Mouse (Mus musculus) hindlimb bud, embryonic 11.5 days (tissue): Measurements from ENCODE around the gene Stx2.

Source experiments
- DNase-seq: peaks from one replicate; pipeline ENCODE4 v3.0.0-alpha.2; 2012; ENCODE audit warnings: low read depth, low spot score; ENCODE audit errors: extremely low spot score

Stx2 gene

DNA sequence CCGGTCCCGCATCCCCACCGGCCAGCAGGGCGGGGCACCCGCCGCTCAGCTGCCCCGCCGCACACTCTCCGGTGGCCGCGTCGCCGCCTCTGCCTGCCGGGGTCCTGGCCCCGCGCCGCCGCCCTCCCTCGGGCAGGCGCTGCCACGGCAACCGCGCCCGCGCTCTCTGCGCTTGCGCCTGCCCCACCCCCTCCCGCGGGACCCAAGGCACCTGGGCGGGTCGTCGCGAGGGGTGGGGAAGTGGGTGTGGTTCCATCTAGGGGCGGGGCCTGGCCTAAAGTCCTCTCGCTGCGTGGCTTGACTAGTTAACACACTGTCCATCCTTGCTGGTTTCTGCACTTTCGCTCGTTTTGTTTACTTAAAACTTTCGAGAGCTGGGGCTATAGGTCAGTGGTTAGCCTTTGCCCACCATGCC is at the start of gene Stx2:
Gene Stx2 (minus strand): TSS at position 163 of the 415 bp plus-strand sequence.
- no peak for DNase-seq

DNA sequence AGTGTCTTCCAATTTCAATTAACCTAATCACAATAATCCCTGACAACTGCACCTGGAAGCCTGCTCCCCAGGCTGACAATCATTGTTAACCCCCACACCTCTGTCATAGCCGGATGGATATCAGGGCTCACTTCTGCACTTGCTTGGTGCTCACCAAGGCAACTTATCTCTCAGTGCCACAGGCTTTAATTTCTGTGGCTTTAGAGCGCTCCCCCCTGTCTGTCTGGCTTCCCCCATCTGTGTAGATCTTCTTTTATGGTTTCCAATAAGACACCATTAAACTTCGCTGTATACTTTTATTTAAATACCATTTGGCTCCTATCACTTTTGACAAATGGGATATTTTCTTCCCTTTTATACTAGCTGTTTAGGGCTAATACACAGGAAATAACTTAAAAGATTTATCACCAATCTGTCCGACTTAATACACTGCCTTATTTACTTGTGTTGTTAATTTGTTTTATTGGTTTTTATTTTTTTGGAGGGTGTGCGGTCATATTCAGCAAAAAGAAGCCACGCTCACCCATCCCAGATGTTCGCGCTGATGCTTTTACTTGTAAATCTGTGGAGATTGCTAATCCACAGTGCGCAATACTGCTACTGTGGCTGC is 46.4 kb upstream of the Stx2 start:
- no peak for DNase-seq

DNA sequence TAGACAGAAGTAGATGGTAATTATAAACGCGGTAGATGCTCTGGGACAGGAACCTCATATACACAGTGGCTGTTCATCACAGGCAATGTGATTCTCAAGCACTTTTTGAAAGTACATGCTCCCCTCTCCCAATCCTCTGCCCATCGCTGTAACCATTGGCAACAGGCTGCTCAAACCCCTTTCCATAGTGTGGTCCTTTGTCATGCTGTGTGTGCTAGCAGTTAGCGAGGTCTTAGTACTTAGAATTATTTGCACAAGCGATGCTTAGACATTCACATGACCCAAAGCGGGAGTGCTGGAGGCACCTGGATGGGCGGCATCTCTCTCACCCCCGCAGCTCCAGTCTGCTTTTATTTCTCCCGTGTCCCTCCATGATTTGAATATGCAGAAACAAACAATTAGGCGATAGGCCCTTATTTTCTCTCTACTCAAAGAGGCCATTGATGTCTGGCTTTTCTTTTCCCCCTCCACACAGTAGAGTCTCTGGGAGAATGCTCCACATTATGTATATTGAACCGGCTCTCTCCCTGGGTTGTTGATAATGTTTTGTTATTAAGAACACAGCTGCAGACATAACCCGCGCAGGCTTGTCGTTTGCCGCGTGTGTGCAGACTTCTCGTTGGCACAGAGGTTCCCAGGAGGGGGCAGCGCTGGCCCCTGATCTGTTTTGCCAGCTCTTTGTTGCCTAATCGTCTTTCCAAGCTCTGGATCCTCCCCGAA is 44.4 kb upstream of the Stx2 start:
- DNase-seq, result no peak

DNA sequence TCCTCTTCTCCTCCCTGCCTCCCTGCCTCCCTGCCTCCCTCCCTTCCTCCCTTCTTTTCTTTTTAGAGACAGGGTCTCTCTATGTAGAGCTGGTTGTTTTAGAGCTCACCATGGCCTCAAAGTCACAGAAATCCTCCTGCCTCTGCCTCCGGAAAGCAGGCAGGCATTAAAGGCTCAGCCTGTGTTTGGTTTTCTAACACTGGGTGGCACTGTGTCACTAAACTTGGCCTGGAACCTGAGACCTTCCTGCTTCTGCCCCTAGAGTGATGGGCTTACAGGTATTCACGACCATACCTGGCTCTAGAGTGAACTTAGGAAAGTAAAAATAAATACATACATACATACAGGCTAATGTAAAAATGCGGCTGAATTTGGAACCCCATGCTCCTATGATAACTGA is 43.5 kb upstream of the Stx2 start:
- no peak for DNase-seq

DNA sequence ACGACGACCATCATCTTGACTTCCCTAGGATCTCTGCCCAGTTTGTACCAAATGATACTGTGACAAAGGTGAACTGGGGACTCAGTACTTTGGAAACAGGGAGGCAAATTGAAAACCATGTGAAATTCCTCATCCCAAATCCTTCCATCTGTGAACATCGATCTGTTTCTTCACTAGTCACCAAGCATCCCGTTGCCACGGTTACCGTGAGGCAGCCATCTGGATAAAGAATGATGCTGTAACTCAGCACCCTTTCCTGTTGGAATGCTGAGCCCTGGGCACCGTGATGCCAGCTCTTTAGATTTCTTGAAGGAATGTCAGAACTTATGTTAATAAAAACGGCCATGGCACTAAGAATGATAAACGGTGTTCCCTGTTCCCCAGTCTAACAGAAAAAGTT is 41.0 kb upstream of the Stx2 start:
- no peak for DNase-seq

DNA sequence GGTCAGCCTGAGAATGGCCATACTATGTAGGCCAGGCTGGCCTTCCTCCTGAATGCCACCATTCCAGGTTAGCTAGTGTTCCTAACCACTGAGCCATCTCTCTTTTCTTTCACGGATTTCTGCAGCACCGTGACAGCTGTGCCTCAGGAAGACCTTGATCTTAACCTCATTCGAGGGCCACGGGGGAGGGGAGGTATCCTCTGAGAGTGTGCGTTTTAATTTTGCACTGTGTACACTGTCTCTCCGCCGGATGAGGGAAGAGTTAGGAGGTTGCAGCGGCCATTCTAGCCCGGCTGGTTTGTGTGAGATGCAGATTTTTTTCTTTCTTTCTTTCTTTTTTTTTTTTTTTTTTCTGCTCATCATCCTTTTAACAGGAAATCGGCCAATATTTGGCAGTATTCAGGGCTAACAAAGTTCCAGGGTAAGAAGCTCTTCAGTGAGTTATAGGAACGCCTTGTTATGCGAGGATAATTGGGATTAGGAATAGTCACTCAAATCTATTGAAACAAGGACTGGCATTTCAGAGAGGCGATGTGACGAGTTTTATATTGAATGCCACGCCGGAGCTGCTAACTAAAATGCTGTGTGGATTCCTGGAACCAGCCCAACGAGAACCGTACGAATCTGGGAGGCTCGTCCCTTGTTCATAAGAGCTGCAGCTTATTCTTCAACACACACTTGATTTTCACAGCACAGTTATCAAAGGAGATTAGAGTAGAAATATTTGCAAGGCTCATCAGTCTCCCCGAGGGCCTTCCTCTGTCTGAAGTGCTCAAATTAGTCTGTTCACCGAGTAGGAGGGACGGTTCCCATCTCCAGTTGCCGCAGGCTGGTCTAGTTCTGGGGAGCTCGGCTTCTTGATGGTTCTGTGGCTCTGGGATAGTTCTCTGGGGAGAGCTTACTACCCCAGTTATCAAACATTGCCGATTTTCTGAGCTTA is 37.5 kb upstream of the Stx2 start:
- no peak for DNase-seq

DNA sequence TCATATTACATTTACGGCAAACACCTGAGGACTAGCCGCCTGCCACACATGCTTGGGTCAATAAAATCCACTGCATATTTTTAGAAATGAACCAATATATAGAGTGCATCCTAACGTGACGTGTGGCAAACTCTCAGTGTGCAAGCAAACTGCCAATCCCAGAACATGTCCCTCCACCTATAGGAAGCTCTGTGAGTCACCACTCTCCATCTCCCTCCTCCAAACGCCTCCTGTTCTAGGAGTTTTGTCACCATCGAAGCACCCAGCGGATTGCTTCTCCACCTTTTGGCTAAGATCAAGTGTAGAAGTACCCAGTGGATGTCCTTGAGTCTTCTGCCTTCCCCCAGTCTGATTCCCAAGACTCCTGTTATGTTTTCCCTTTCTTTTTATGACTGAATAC is 29.4 kb upstream of the Stx2 start:
- no peak for DNase-seq

DNA sequence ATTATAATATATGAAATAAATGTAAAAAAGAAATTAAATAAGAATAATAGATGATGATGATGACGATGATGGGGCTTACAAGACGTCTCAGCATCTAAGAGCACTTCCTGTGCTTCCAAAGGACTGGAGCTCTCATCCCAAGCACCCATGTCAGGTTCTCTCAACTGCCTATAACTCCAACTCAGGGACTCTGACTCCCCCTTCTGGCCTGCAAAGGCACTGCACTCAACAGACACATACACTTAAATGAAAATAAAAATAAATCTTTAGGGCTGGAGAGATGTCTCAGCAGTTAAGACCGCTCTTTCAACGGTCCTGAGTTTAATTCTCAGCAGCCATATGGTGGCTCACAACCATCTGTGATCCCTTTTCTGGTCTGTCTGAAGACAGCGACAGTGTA is 28.3 kb upstream of the Stx2 start:
- no peak for DNase-seq

DNA sequence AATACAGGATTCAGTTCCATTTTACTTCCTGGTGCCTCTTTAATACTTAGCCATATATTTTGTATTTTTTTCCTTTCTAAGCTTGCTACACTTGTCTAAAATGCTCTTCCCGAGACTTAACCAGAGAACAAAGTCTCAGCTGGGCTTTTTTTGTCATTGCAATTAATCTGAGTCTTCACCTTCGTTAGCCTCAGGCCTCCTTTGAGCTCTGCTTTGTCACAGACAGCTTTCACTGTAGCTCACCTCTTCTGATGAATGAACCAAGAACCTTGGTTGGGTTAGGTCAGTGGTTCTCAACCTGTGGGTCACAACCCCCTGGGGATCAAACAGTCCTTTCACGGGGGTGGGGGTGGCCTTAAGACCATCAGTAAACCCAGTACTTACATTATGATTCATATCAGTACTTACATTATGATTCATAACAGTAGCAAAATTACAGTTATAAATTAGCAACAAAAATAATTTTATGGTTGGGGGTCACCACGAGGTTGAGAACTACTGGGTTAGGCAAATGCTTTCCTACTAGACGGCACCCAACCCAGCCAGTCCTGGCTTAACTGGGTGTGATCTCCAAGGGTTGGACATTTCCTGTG is 20.9 kb upstream of the Stx2 start:
- no peak for DNase-seq

DNA sequence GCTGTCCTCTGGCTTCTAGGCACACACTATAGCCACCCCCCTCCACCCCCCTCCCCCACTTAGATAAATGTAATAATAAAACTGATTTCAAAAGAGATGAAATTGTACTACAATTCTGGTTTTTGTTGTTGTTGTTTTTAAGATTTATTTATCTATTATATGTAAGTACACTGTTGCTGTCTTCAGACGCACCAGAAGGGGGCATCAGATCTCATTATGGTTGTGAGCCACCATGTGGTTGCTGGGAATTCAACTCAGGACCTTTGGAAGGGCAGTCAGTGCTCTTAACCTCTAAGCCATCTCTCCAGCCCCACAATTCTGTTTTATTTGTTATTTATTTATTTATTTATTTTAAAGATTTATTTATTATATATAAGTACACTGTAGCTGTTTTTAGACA is 18.3 kb upstream of the Stx2 start:
- DNase-seq, result no peak

DNA sequence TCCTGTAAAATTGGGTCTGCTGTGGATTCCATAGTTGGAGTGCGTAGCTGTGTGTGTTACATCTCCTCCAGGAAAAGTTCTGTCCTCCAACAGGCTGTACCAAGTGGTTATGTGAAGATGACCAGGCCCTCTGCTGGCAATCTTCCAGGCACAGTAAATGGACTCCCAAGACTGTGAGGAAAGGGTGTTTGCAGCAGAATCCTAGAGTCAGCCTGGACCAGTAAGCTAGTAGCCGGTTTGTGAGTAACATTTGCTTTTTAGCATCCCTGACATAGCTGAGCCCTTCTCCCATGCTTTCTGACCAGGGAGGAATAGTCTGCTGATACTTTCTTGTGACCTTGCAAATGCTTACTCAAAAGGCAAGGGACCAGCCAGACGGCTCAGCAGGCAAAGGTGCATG is 17.8 kb upstream of the Stx2 start:
- no peak for DNase-seq

DNA sequence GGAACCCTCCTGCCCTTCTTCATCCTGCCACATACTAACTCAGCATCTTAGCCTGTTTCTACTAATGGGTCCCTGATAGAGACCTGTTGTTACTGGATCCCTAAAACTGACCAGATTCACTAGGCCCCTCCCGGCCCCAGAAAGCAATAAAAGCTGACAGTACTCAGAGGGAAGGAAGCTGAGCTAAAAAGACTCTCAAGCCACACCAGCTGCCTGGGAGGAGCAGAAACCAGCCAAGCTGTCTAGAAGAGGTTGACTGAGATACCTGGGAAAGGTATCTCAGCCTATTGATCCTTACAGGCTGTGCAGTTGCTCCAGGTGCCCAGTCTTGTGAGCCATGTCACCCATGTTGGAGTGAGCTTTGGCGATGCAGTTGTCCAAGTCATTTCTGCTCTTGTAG is 17.4 kb upstream of the Stx2 start:
- no peak for DNase-seq

DNA sequence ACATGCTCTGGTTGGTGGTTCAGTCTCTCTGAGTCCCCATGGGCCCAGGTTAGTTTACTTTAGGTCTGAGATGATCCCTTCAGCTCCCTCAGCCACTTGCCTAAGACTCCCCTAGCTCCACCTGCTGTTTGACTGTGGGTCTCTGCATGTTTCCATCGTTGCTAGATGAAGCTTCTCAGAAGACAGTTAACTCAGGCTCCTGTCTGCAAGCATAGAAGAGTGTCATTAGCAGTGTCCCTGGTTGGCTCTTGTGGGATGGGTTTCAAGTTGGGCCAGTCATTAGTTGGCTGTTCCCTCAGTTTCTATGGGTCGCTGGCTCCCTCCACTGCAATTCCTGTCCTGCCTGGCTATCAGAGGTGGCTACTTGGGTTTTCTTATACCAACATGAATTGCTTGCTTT is 16.7 kb upstream of the Stx2 start:
- DNase-seq, result no peak

DNA sequence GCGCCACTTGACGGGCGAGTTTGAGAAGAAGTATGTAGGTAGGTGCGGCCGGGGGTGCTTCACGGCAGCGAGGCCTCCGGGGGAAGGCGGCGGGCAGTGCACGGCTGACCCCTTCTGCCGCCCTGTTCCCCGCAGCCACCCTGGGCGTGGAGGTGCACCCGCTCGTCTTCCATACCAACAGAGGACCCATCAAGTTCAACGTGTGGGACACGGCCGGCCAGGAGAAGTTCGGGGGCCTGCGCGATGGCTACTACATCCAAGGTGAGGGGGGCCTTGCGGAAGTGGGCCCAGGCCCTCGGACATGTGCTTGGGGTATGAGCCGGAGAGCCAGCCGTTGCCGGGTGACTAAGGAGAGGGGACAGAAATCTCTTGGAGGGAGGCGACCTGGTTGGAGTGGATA is 12.4 kb upstream of the Stx2 start:
- no peak for DNase-seq

DNA sequence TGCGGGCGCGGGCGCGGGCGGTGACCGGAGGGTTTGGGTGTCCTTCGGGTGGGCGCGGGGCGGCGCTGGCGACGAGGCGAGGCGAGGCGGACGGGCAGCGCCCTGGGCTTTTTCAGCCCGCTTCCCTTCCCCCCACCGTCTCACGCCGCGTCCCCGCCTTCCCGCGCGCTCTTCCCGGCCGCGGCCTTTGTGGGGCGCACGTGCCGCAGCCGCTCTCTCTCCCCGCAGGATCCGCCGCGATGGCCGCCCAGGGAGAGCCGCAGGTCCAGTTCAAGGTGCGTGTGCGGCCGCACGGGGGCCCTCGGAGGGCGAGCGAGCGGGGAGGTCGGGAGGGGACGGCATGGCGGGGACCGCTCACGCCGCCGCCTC is 11.9 kb upstream of the Stx2 start:
- no peak for DNase-seq

DNA sequence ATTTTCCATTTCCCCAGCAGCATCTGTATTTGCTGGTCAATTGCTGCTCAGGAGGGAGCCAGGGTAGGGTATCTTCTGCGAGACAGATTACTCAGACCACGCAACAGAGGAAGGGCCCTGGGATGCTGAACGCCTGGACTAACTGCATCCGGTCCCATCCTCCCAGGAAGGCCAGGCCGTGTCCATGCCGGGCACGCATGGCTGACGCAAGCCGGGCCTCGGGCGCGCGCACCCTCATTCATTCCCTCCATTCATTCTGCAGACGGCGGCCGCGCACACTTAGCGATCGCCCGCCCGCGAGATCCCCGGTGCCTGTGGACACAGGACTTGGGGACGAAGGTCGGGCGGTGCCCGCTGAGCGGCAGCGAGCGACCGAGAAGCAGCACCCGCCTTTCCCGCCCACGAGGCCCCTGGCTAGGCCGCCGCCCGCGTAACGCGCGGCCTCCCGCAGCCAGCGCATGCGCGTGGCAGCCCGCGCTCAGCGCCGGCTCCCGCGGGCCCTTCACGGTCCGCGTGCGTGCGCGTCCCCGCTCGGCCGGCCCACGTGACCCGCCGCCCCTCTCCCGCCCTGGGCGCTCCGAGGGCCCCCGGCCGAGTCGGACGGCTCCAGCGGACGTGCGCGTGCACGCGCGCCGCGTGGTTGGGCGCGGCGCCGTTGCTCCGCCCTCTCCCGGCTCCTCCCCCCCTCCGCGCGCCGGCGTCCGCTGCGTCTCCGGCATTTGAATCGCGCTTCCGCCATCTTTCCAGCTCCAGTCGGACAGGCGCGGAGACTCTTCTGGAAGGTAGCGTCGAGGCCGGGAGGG is 11.3 kb upstream of the Stx2 start, which contains the start of gene Ran:
Gene Ran (plus strand): TSS at position 573 of the 803 bp plus-strand sequence.
- peak; percentile 73 for DNase-seq

DNA sequence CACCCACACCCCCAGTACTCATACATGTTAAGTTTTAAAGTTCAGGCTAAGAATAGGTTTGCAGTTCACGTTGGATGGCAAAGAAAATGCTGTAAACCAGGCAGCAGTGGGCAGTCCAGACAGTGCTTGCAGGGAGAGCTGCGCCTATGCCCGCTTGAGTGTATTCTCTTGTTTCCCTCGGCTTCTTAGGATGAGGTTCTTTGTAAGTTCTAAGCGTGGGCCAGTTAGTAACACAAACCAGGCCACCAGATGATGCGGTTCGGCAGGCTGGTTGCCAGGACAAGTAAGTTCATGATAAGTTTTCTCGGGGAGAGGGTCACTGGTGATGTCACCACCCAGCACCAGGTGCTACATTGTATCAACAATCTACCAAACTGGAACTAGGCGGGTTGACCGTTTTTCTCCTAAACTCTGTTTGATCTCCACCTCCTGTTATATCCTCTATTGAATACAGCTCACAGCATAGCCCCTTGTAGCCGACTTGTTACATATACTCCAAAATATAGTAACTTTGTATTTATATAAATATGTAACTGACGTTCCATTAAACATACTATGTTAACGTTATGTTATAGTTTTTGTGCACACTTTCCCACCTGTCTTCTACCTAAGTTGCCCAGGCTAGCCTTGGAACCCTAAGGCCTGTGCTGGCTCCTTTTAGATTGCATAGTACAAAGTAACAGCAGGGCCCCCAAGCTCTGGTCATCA is 10.6 kb upstream of the Stx2 start:
- DNase-seq, result no peak

DNA sequence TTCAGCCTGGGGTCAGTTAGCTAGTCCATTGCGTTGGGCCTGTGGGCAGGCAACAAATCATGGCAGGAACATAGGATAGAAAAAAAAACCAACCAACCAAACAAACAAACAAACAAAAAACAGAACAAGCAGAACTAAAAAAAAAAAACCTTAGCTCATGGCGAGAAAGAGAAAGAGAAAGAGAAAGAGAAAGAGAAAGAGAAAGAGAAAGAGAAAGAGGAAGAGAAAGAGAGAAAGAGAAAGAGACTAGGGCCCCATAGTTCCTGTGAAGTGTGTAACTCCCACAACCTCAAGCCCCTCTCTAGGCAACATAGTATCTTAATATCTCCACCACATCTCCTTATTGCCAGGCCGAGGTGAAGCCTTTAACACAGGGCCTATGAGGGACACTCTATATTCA is 8.0 kb upstream of the Stx2 start:
- no peak for DNase-seq

DNA sequence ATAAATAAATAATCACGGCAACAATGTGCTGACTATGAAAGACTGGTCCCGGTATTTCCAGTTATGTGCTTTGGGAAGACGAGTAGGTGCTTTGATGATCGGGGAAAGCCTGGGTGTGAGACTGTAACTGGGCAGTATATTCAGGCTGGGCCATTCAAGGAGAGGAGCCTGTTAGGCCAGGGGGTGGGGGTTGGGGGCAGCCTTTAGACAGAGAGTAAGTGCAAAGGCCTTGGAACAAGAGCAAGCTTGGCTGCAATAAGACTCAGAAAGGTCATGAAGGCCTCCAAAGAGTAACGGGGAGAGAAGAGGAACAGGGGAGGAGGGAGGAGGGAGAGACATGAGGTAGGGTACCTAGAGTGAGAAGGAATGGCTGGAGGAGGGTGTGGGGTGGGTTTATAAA is 7.2 kb upstream of the Stx2 start:
- no peak for DNase-seq

DNA sequence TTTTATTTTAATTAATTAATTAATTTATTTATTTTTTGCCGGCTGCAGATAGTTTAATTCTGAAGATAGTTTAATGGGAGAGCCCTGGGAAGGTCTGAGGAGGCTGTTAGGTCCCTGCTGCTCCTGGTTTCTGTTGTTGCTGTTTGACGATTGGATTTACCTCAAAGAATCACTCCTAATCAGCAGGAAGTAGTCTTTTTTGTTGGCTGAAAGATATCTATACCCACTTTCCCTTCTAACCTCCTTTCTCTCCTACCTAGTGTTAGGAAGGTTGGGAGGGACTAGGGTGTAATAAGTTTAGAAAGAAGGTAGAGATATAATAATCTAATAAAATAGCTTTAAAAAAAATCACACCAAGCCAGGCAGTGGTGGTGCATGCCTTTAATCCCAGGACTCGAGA is 6.6 kb upstream of the Stx2 start:
- DNase-seq, result no peak
